Mouse (Mus musculus): Measurements from ENCODE around the gene Tnrc18.

The Tnrc18 gene

GRCm38 (mm10) chr5:142723520-142724133 is 93.8 kb downstream of the Tnrc18 start:
- DNase-seq (ENCODE audit: low read depth, low spot score), result no peak

DNA sequence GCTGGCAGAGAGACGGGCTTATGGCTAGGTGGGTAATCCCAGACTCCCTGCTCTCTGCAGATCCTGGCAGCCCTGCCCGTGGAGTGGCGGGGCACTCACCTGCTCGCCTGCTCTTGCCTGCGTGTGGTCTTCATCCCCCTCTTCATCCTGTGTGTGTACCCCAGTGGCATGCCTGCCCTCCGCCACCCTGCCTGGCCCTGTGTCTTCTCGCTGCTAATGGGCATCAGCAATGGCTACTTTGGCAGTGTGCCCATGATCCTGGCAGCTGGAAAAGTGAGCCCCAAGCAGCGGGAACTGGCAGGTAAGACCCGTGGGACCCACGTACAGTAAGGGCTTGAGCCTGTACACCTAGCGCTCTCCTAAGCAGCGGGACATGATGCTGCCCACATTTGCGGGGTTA is 97.6 kb downstream of the Tnrc18 start:
- no peak for DNase-seq (ENCODE audit: low read depth, low spot score)

- no peak for DNase-seq (ENCODE audit: low read depth, low spot score)
Observed at GRCm38 (mm10) chr5:142718486-142718885, 99.0 kb downstream of the Tnrc18 start.

- no peak for DNase-seq (ENCODE audit: low read depth, low spot score)
Observed at GRCm38 (mm10) chr5:142718037-142718436, 99.4 kb downstream of the Tnrc18 start.

DNA sequence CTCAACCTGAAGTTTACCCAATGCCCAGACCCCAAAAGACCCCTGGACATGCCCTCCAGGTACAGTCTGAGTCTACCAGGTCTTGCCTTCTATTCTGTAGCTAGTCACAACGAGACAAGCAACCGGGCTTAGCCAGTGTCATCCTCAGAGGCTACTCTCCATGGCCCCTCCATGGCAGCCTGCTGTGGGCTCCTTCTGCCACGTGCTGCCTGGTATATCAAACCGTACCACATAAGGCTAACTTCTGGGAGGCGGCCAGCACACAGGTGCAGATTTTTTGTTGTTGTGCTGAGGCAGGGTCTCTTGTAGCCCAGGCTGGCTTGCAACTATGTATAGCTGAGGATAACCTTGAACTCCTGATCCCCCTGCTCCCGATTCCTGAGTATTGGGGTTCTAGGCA is 101.4 kb downstream of the Tnrc18 start:
- DNase-seq (ENCODE audit: low read depth, low spot score), result no peak

- DNase-seq (ENCODE audit: low read depth, low spot score), result no peak
Observed at GRCm38 (mm10) chr5:142715059-142715458, 102.4 kb downstream of the Tnrc18 start.

- DNase-seq (ENCODE audit: low read depth, low spot score), result no peak
Observed at GRCm38 (mm10) chr5:142713966-142714365, 103.5 kb downstream of the Tnrc18 start.

DNA sequence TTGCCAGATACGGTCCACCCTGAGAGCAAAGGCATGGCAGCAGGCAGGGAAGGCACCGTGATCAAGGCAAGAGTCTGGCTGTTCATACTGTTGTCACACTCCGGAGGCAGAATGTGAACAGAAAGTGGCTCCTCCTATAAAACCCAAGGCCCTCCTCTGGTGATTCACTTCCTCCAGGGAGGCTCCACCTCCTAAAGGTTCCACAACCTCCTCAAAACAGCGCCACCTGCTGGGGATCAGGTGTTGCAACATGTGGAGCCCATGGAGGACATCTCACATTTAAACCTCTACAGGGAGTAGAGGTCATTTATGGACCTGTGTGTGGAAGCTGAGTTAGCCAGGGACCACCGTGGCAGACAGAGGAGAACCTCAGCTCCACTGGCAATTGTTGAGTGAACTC is 105.1 kb downstream of the Tnrc18 start:
- DNase-seq (ENCODE audit: low read depth, low spot score), result no peak

GRCm38 (mm10) chr5:142709436-142709835 is 108.0 kb downstream of the Tnrc18 start:
- DNase-seq (ENCODE audit: low read depth, low spot score), result no peak

- no peak for DNase-seq (ENCODE audit: low read depth, low spot score)
Observed at GRCm38 (mm10) chr5:142707709-142708108, 109.8 kb downstream of the Tnrc18 start.

DNA sequence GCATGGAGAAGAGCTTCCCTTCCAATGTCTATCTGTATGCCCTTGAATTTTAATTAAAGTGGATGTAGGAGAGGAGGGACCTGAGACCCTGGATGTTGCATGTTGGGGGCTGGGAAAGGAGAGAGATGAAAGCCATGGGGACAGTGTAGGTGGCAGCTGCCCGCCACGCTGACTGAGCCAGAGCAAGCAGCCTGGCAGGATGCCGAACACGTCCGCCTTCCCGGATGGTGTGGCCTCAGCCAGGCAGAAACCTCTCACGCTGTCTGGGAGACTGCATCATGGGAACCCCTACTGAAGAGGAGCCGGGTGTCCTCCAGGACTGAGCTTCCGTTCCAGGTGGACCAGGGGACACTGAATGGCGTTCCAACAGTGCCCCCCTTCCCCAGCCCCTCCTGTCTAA is 113.9 kb downstream of the Tnrc18 start:
- no peak for DNase-seq (ENCODE audit: low read depth, low spot score)

- no peak for DNase-seq (ENCODE audit: low read depth, low spot score)
Observed at GRCm38 (mm10) chr5:142702511-142703138, 114.8 kb downstream of the Tnrc18 start.

DNA sequence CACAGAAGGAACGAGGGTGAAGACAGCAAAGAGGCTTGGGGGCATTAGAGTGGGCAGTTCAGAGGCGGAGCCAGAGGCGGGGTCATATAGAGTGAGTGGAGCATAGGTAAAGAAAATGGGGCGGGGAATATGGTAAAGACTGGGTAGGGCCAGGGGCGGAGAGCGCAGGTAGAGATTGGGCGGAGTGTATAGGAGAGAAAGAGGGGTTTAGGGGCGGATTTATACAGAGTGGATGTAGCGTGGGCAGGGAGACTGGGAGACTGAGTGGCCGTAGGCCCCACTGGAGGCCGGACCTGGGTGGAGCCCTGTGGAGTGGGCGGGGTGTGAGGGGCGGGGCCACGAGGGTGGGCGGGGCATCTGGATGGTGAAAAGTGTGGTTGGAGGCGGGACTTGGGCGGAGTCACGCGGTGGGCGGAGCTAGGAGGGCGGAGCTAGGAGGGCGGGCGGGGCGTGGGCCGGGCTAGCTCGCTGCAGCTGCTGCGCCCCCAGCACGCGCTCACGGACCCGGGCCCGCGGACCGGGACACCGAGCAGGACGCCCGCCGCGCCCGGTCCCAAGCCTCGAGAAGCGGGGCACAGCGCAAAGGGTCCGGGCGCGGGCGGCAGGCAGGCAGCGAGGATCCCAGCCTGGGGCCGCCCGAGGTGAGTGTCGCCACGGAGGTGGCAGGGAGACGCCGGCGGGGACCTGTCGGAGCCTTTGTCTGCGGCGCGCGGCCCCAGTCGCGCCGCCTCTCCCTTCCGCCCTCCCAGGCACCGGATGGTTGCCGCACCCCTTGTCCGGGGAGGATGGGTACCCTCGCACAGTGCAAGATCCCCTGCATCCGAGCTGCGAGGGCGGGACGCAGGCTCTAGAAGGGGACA is 115.6 kb downstream of the Tnrc18 start:
- peak; percentile 31 for DNase-seq (ENCODE audit: low read depth, low spot score)

GRCm38 (mm10) chr5:142700842-142701589 is 116.4 kb downstream of the Tnrc18 start:
- peak; percentile 64 for DNase-seq (ENCODE audit: low read depth, low spot score)

- DNase-seq (ENCODE audit: low read depth, low spot score), result no peak
Observed at GRCm38 (mm10) chr5:142697742-142698141, 119.7 kb downstream of the Tnrc18 start.

- DNase-seq (ENCODE audit: low read depth, low spot score), result no peak
Observed at GRCm38 (mm10) chr5:142696865-142697264, 120.6 kb downstream of the Tnrc18 start.

DNA sequence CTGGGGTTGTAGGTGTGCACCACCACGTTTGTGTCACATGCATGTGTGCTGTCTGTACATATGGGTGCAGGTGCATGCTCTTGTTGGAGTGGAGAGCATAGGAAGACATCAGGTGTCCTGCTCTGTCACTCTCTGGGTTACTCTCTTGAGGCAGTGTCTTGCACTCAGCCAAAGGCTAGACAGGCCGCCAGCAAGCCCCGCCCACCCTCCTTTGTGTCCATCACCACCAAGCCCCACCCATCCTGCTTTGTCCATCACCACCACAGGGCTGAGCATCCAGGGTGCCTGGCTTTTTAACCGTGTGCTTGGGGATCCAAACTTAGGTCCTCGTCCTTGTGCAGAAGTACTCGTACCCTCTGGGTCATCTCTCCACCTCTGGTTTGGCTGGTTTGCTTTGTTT is 121.2 kb downstream of the Tnrc18 start:
- no peak for DNase-seq (ENCODE audit: low read depth, low spot score)

- no peak for DNase-seq (ENCODE audit: low read depth, low spot score)
Observed at GRCm38 (mm10) chr5:142694627-142695340, 122.7 kb downstream of the Tnrc18 start.

- DNase-seq (ENCODE audit: low read depth, low spot score), result no peak
Observed at GRCm38 (mm10) chr5:142693738-142694430, 123.6 kb downstream of the Tnrc18 start.

- DNase-seq (ENCODE audit: low read depth, low spot score), result no peak
Observed at GRCm38 (mm10) chr5:142692971-142693737, 124.3 kb downstream of the Tnrc18 start.
